Mouse (Mus musculus): ENCODE measurements around the gene Kifc3. TPM values are rescaled to one million over a fixed set of nuclear protein-coding genes. Genes with fewer than 3 reads are reported as not detected.

The Kifc3 gene
- polyA plus RNA-seq, 1 experiment from 2014 or later, result 29.8 TPM

Other genes starting within 250 kb of the Kifc3 start
- 147 and 156 TPM in 2 replicates for gene Adgrg1, start 228.1 kb downstream of the Kifc3 start, polyA plus RNA-seq (2015; fragmentation: Nextera tagmentation; extraction: Ambion mirVana)
- 0.88 and 1.3 TPM in 2 replicates for gene Adgrg3, start 185.1 kb downstream of the Kifc3 start, polyA plus RNA-seq (2015; fragmentation: Nextera tagmentation; extraction: Ambion mirVana)
- 1.5 and 1.9 TPM in 2 replicates for gene Drc7, start 147.7 kb downstream of the Kifc3 start, polyA plus RNA-seq (2015; fragmentation: Nextera tagmentation; extraction: Ambion mirVana)
- 49.5 and 49.8 TPM in 2 replicates for gene Katnb1, start 121.6 kb downstream of the Kifc3 start, polyA plus RNA-seq (2015; fragmentation: Nextera tagmentation; extraction: Ambion mirVana)
- 0.57 and 0.58 TPM in 2 replicates for gene Cngb1, start 103.8 kb upstream of the Kifc3 start, polyA plus RNA-seq (2015; fragmentation: Nextera tagmentation; extraction: Ambion mirVana)
- 1.8 and 2.2 TPM in 2 replicates for gene Tepp, start 107.8 kb upstream of the Kifc3 start, polyA plus RNA-seq (2015; fragmentation: Nextera tagmentation; extraction: Ambion mirVana)
- 19.0 and 19.1 TPM in 2 replicates for gene Zfp319, start 129.1 kb upstream of the Kifc3 start, polyA plus RNA-seq (2015; fragmentation: Nextera tagmentation; extraction: Ambion mirVana)
- gene Usb1, start 129.5 kb upstream of the Kifc3 start, polyA plus RNA-seq (2015; fragmentation: Nextera tagmentation; extraction: Ambion mirVana), result 37.4 and 38.4 TPM in 2 replicates
- 18.1 and 18.7 TPM in 2 replicates for gene Mmp15, start 149.5 kb upstream of the Kifc3 start, polyA plus RNA-seq (2015; fragmentation: Nextera tagmentation; extraction: Ambion mirVana)
- gene Cfap20, start 232.1 kb upstream of the Kifc3 start, polyA plus RNA-seq (2015; fragmentation: Nextera tagmentation; extraction: Ambion mirVana), result 120 and 121 TPM in 2 replicates